Mouse (Mus musculus): ENCODE data around the gene Cela1.

The Cela1 gene

GRCm38 (mm10) chr15:100687430-100687971 is at the start of gene Cela1:
Cela1 (minus strand) TSS chr15:100687921.
- no peak for DNase-seq

DNA sequence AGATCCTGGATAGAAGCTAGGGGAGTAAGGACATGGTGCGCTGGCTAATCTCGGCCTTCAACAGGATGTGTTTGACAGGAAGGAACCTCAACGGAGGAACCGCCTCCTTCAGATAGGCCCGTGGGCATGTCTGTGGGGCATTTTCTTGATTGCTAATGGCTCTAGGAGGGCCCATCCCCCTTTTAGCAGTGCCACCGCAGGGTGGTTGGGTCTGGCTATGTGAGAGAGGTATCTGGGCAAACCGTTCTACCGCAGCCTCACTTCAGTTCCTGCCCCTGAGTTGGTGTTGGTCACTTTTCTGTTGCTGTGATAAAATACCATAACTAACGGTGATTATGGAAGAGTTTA is 48.2 kb upstream of the Cela1 start:
- no peak for DNase-seq

DNA sequence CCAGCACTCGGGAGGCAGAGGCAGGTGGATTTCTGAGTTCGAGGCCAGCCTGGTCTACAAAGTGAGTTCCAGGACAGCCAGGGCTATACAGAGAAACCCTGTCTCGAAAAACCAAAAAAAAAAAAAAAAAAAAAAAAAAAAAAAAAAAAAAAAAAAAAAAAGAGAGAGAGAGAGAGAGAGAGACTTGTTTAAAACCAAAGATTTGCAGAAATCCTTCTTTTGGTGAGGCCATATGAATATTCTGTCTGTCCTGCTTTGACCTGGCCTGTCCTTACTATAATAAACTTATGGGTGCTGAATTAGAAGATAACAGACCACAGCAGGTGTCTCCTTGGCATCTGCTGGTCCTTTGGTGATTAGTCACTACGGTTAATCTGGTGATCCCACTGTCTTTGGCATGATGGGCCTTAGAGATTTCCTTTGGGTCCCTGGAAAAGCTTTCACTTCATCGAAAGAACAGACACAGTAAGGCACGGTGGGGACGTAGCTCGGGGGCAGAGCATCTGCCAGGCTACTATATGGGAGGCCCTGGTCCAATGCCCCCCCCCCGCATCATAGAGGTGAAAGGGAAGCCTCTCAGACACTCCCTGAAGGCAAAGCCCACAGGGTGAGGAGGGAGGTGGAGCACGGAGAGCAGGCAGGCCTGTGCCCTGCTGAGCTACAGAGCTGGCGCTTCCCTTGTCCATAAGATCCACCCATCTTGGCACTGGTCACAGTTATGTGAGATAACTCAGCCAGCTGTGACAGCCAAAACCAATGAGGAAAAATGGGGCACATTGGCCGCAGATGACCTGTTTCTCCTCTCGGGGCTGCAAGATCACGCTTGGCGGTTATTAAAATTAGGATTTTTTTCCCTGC is 47.6 kb upstream of the Cela1 start:
- DNase-seq = peak; percentile 52

DNA sequence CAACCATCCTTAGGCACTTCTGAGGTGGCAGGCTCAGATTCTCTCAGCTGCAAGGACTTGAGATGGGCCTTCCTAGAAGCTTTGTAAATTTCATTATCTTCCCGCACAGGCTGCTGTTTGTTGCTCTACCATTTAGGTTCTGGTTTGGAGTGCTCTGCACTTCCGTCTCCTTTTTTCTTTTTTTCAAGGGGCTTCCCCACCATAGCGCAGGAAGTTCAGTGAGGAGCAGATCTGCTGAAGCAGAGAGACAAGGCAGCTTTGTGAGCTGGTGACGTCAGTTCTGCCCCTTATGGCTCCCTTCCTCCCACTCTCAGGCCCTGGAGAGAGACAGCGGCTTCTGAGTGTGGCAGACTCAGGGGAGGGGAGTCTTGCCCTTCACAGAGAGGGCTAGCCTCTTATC is 44.9 kb upstream of the Cela1 start:
- DNase-seq = peak; percentile 49

DNA sequence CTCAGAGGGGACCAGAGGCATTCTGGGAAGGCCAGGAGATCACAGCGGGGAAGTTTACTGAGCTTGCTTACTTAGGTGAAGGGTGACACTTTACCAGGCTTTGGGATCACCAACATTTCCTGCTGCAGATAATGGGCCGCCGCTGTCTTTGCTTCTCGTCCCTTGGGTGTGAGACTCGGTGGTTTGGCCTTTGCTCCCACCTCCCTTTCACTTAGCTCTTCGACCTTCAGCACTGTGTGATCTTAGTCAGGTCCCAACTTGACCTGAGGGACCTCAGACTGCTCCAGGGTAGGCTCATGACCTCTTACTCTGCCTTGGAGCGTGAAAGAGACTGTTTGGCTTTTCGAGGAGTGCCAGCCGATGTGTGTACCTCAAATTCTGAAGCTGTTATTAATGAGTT is 43.4 kb upstream of the Cela1 start:
- DNase-seq = no peak

GRCm38 (mm10) chr15:100729281-100729985 is 41.7 kb upstream of the Cela1 start, which contains the start of gene Galnt6:
Galnt6 (minus strand) TSS chr15:100729376.
- DNase-seq = no peak

- DNase-seq = no peak
Measured at GRCm38 (mm10) chr15:100728586-100728985, 40.9 kb upstream of the Cela1 start.

GRCm38 (mm10) chr15:100727834-100728233 is 40.1 kb upstream of the Cela1 start:
- DNase-seq = no peak

- peak; percentile 55 for DNase-seq
Measured at GRCm38 (mm10) chr15:100726721-100727120, 39.0 kb upstream of the Cela1 start.

DNA sequence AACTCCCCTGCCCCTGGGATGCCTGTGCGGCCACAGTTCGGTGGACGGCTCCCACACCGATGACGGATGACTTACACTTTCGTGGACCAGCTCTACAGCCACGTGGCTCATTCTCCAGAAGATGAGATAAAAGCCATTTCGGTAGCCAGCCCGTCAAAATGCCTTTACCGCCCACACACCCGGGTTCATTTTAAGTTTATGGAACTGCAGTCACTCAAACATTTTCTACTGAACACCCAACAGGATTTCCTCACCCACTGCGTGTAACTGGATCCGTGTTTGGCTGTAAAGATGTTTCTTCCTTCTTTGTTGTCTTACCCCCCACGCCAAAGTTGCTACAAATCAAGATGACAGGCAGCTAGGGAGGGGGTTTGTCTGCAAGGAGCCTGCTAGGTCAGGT is 35.8 kb upstream of the Cela1 start:
- no peak for DNase-seq

DNA sequence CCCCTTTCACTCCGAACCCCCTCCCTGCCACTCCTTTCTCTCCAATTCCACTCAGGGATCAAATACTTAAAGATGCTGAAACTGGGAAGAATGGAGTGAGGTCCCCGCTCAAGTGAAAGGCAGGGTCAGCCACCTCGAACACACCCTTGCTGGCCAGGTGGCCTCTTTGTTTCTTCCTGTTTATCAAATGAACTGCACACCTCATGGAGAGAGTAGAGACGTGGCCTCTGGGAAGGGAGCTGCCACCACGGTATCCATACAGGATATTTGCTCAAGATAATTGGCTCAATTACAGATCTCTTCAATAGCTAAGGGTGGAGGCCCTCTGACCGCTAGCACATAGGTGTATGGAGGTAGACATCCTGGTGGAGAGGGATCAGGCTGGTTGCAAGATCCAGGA is 34.8 kb upstream of the Cela1 start:
- DNase-seq = no peak

GRCm38 (mm10) chr15:100722026-100722425 is 34.3 kb upstream of the Cela1 start:
- DNase-seq = no peak

DNA sequence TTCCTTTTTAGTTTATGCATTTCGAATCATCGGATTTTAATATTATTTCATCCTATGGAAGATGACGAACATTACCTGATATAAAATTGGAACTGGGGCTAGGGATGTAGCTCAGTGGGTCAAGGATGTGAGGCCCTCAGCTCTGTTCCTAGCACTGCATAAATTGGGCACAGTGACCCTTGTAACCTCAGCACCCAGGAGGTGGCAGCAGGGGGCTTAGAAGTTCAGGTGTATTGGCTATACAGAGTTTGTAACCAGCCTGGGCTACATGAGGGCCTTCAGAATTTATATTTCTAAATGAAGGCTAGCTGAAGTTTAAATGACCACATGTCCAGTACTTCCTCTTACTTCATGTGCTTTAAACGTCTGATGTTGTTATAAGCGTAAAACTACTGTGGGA is 33.7 kb upstream of the Cela1 start:
- no peak for DNase-seq

DNA sequence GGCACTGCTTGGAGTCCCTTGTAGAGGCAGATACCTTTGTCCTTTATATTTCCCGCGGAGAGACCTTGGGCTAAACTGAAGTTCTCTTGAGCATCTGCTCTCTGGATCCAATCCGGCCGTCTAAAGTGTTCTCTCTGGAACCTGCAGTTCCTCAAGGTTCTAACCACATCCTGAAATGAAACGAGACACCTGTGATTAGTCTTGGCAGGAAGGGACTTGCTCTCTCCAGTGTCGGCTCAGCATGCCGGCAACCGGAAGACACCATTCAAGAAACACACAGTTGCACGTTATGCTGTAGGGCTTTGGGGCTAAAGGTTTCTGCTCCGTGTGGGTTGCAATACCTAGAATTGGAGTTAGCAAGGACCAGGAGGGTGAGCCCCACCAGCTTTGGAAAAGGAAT is 32.3 kb upstream of the Cela1 start:
- no peak for DNase-seq

DNA sequence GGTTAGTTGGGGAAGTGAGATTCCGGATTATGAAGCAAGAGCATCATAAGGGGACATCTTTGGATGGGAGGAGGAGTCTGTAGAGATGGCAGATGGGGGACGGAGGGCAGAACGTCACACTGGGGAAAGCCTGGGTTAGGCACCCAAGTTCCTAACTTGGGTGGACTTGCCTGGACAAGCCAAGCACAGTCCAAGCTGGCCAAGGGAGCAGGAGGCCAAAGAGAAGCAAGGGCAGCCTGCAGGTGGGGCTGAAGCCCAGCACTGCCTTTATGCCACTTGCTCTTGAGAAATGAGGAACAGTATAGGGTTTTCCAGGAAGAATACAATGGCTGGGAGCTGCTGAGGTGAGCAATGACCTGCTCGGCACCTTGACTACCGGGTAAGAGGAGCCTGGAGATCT is 31.5 kb upstream of the Cela1 start:
- DNase-seq = no peak

- no peak for DNase-seq
Measured at GRCm38 (mm10) chr15:100718572-100718971, 30.9 kb upstream of the Cela1 start.

- DNase-seq = no peak
Measured at GRCm38 (mm10) chr15:100717933-100718332, 30.2 kb upstream of the Cela1 start.

DNA sequence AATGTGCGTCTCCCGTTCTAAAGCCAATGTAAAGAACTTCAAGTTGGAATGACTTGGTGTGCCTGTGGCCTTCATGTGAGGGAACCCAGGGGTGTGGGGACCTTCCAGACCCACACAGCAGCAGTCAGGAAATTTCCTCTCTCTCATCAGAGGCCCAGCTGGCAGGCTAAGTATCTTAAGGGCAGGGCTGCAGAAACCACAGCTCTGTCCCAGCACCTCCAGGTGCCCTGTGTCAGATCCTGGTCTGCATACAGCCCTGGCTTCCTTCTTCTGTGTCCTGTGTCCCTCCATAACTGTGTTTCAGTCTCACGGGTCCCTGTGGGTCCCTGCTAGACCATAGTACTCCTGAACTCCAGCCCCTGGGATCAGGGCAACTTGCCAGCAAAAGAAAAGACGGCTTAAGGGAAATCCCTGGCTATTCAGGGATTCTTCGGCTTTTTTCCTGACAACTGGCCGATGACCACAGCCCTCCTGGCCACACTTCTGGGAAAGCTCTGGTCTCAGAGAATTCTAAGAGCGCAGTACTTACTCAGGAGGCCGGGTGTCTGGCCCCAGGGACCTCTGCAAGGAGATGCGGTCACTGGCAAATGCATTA is 27.8 kb upstream of the Cela1 start:
- no peak for DNase-seq

DNA sequence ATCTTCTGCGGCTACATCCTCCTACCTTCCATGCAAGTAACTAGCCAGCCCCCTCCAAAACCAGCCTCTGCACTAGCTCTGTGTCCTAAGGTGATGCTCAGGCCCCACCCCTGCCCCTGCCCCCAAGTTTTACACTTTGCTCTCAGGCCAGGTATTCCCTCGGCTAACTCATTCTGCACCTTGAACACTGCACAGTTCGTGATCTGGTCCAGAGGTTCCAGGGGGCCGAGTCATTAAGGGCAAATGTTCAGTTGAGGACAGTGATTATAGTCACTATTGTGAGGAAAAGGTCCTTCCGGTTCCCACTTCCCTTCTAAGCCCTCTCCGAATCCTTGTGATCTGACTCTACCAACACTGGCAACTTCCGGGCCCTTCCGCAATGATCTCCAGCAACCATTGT is 26.7 kb upstream of the Cela1 start:
- no peak for DNase-seq

GRCm38 (mm10) chr15:100710838-100711237 is 23.1 kb upstream of the Cela1 start:
- no peak for DNase-seq

DNA sequence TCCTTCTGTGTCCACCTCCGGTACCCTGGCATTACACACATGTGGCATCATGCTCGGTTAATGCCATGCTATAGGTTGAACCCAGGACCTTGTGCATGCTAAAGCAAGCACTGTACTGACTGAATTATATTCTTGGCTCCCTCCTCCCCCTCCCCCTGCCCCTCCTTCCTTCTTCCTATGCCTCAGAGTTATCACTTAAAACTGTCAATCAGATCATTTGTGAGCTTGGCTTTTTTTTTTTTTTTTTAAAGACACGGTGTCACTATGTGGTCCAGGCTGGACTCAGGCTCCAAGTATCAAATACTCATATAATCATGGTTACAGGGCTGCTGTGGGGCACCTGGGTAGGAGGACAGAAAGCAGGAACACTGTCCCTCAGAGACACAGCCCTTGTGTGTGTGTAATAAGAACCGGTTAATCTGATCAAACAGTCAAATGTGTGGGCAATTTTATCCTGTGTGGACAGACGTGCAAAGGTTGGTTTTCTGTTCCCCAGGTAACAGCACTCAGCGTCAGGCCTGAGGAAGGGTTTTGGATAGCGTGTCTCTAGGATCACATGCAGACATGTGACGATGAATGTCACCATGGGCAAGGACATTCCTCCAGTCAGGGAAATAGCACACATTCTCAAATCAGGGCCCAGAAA is 20.8 kb upstream of the Cela1 start:
- no peak for DNase-seq

GRCm38 (mm10) chr15:100706226-100706625 is 18.5 kb upstream of the Cela1 start:
- DNase-seq = no peak

GRCm38 (mm10) chr15:100705376-100705775 is 17.7 kb upstream of the Cela1 start:
- no peak for DNase-seq

All from layer of hippocampus, adult 9-11 months (tissue).